Mouse (Mus musculus) CH12.LX (cell line): ENCODE data around the gene Treh.
"Not testable (repeated sequence)": the region's sequence is repeated elsewhere in the genome, so short reads cannot be mapped to it uniquely, and the experiment has no call there.

Experiments
- BHLHE40 ChIP-seq: IDR thresholded peaks from 2 replicates; pipeline ENCODE4 v1.6.1; 2011; ENCODE audit warnings: mild to moderate bottlenecking, low read depth, low read length, improper control_type of control experiment
- CTCF ChIP-seq, 2 experiments: IDR thresholded peaks in 1 of 2; conservative IDR thresholded peaks in 1 of 2; 2 replicates each; pipeline ENCODE4 v1.5.1; 2011 to 2012; ENCODE audit warnings: low read depth in 2 of 2, low read length in 2 of 2, improper control_type of control experiment in 1 of 2, inconsistent platforms in 1 of 2, mild to moderate bottlenecking in 1 of 2, moderate library complexity in 1 of 2
- GABPA ChIP-seq: IDR thresholded peaks from 2 replicates; pipeline ENCODE4 v1.6.1; 2012; ENCODE audit warnings: low read depth, low read length, improper control_type of control experiment, inconsistent platforms; ENCODE audit not compliant: insufficient replicate concordance
- IRF4 ChIP-seq: IDR thresholded peaks from 2 replicates; pipeline ENCODE4 v1.6.1; 2014; ENCODE audit warnings: low read depth, mild to moderate bottlenecking, inconsistent platforms, low read length, improper control_type of control experiment
- KAT2A ChIP-seq: IDR thresholded peaks from 2 replicates; pipeline ENCODE4 v1.6.1; 2012; ENCODE audit warnings: low read length, improper control_type of control experiment, inconsistent platforms; ENCODE audit not compliant: insufficient replicate concordance
- MAX ChIP-seq: IDR thresholded peaks from 2 replicates; pipeline ENCODE4 v1.6.1; 2011; ENCODE audit warnings: low read length, improper control_type of control experiment
- SIN3A ChIP-seq: IDR thresholded peaks from 2 replicates; pipeline ENCODE4 v1.6.1; 2012; ENCODE audit warnings: low read length, improper control_type of control experiment, inconsistent platforms
- USF1 ChIP-seq: IDR thresholded peaks from 2 replicates; pipeline ENCODE4 v1.6.1; 2014; ENCODE audit warnings: low read depth, mild to moderate bottlenecking, inconsistent platforms, low read length, improper control_type of control experiment
- USF2 ChIP-seq: conservative IDR thresholded peaks from 2 replicates; pipeline ENCODE4 v1.6.1; 2011; ENCODE audit warnings: low read depth, low read length, improper control_type of control experiment
- ZC3H11A ChIP-seq: IDR thresholded peaks from 2 replicates; pipeline ENCODE4 v1.6.1; 2012; ENCODE audit warnings: low read depth, mild to moderate bottlenecking, inconsistent platforms, low read length, improper control_type of control experiment
- ZMIZ1 ChIP-seq: IDR thresholded peaks from 2 replicates; pipeline ENCODE4 v1.6.1; 2012; ENCODE audit warnings: low read depth, mild to moderate bottlenecking, inconsistent platforms, low read length, improper control_type of control experiment

- not testable (repeated sequence) for TF ChIP-seq ZMIZ1; CTCF (conservative IDR thresholded peaks at IDR 0.05 in 1 of 2, IDR thresholded peaks at IDR 0.05 in 1 of 2; ENCODE audit: low read depth in 2 of 2, low read length in 2 of 2); BHLHE40; ZC3H11A; MAX; USF1; IRF4; USF2; SIN3A; GABPA; KAT2A
Observed at GRCm38 (mm10) chr9:44638726-44639125, 34.3 kb upstream of the Treh start.
